Mouse (Mus musculus) E14TG2a.4 (cell line): ENCODE data around the gene Klc4.

Experiments used
- H3K27me3 ChIP-seq: 2 replicates; pipeline ENCODE4 v1.6.1; 2014; ENCODE audit warnings: low read length, control low read depth; ENCODE audit not compliant: insufficient read depth
- H3K36me3 ChIP-seq: 2 replicates; pipeline ENCODE4 v1.6.1; 2014; ENCODE audit warnings: low read length, control low read depth; ENCODE audit not compliant: insufficient read depth
- H3K4me1 ChIP-seq: replicated peaks from 2 replicates; pipeline ENCODE4 v1.6.1; 2014; ENCODE audit warnings: low read depth, low read length, control low read depth
- H3K4me3 ChIP-seq: replicated peaks from 2 replicates; pipeline ENCODE4 v1.5.1; 2014; ENCODE audit warnings: mild to moderate bottlenecking, low read length
- H3K9me3 ChIP-seq: 2 replicates; pipeline ENCODE4 v1.6.1; 2014; ENCODE audit warnings: low read length, control low read depth
- CTCF ChIP-seq: conservative IDR thresholded peaks from 2 replicates; pipeline ENCODE4 v1.5.1; 2014; ENCODE audit warnings: low read length
- NANOG ChIP-seq: IDR thresholded peaks from 2 replicates; pipeline ENCODE4 v1.6.1; 2014; ENCODE audit warnings: borderline replicate concordance, low read length, mixed read lengths
- POU5F1 ChIP-seq: IDR thresholded peaks from 2 replicates; pipeline ENCODE4 v1.6.1; 2014; ENCODE audit warnings: low read length, borderline replicate concordance

Klc4 gene

DNA sequence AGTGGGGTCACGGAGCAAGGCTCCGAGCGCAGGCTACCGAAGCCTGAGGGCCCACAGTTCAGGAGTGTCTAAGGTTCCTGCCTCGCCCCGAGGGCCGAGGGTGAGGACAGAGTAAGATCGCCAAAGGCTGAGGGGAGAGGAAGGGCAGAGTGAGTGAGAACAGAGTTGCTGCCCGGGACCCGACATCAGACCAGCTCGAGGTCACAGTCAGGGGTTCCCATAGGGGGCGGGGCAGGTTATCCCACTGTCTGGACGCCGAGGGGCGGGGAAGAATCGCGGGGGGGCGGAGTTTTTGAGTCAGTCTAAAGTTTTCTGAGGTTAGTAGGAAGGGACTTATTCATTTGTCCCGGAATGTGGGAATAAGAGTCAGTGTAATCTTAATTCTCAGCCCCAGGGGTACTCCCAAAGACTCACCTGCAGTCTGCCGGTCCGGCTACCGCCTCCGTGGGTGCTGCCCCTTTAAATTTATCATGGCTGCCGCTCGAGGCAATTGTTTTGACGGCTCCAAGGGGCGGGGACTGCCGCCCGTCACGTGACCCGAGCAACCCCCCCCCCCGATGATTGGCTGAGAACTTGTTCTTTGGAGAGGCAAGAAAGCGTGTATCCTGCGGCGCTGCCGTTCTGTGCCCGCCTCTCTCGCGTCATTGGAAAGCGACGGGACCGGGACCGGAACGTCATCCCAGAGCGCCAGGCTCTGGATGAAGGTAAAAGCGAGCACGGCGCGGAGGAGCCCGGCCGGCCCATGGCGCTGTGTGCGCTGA, at the start of gene Klc4, which contains the start of gene Mrpl2:
TSS of gene Klc4 (minus strand) at position 462 of the 761 bp plus-strand sequence.
TSS of gene Mrpl2 (plus strand) at position 669 of the 761 bp plus-strand sequence.
- peaks cover 37% of the 10 kb centered on the region for H3K36me3 ChIP-seq
- H3K4me1 ChIP-seq = peaks cover 58% of the 10 kb centered on the region
- no peaks in the 10 kb centered on the region for H3K27me3 ChIP-seq
- TF ChIP-seq CTCF (no peak), NANOG (no peak), POU5F1 (no peak)
- peak within 1 kb of the TSS; percentile 98 for H3K4me3 ChIP-seq
- H3K9me3 ChIP-seq = no peaks in the 10 kb centered on the region

DNA sequence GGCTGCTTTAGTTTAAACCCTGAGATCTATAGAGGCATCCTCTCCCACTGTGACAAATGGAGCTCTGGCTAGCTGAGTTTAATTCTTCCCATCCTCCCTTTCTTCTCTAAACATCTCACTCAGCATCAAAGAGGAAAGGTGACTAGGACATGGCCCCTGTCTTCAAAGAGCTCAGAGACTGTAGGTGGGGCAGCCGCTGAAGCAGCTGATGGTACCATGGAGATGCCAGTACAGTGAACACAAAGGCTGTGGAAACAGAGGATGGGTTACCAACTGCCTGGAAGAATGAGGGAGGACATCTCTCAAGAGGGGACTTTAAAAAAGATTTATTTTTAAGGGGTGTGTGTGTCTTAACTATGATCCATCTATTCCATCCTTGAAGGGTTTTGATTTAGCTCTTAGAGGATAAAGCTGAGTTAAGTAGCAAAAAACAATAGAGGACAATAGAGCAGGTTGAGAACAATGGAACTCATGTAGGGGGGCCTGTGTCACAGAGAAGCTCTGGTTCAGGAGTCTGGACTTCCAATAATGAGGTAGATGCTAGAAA, 48.8 kb upstream of the Klc4 start:
- Histone ChIP-seq H3K27me3 (no peaks in the 10 kb centered on the region), H3K36me3 (peaks cover 64% of the 10 kb centered on the region), H3K9me3 (no peaks in the 10 kb centered on the region), H3K4me3 (no peak overlapping the region), H3K4me1 (peaks cover 73% of the 10 kb centered on the region)
- TF ChIP-seq POU5F1 (no peak), CTCF (no peak), NANOG (peak; percentile 78; the same call in 1 of the 2 replicates)

DNA sequence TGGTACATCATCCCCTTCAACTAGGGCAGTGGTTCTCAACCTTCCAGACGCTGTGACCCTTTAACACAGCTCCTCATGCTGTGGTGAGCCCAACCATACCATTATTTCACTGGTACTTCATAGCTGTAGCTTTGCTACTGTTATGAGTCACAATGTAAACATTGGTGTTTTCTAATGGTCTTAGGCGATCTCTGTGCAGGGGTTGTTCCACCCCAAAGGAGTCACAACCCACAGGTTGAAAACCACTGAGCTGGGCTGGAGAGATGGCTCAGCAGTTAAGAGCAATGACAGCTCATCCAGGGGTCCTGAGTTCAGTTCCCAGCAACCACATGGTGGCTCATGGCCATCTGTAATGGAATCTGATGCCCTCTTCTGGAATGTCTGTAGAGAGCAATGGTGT, 45.6 kb upstream of the Klc4 start:
- no peak for TF ChIP-seq NANOG

DNA sequence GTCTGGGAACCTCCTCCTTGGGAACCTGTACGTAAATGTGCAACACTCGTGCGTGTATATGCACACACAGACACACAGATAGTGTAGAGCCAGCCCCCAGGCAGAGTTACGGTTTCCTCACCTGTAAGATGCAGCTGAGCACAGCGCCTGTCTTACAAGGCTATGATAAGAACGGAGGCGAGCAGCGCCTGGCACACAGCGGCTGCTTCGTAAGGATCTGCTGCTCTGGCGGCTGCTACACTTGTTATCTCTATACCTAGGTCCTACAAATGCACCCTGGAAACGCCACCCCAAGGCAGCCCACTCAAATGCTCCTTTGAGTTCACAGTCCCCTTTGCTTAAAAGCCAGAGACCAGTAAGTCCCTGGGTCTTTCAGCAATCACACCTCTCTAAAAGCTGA, 44.8 kb upstream of the Klc4 start:
- Histone ChIP-seq H3K9me3 (no peaks in the 10 kb centered on the region), H3K27me3 (no peaks in the 10 kb centered on the region), H3K4me3 (no peak overlapping the region), H3K36me3 (peaks cover 72% of the 10 kb centered on the region), H3K4me1 (peaks cover 64% of the 10 kb centered on the region)
- TF ChIP-seq NANOG (no peak), CTCF (no peak), POU5F1 (no peak)

More for the DNA sequence above, 45.6 kb upstream of the Klc4 start:
- Histone ChIP-seq H3K4me1 (peaks cover 67% of the 10 kb centered on the region), H3K27me3 (no peaks in the 10 kb centered on the region), H3K36me3 (peaks cover 72% of the 10 kb centered on the region), H3K4me3 (no peak overlapping the region), H3K9me3 (no peaks in the 10 kb centered on the region)

DNA sequence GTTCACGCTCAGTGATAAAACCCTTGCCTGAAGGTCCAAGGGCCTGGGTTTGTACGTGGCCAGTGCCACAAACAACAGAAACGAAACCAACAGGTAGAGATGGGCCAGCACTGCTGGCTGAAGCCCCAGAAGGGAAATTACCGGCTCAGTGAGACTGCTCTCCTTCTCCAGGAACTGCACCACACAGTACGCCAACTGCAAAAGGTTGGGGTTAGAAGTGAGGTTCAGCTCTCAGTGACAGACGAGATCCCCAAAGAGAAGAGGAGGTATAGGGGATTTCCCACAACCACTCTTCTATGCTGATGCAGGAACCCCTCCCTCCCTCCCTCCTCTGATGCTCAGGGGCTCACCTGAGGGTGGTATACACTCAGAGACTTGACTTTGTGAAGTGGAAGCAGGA, 40.1 kb upstream of the Klc4 start:
- no peak overlapping the region for H3K4me3 ChIP-seq
- H3K4me1 ChIP-seq = peaks cover 74% of the 10 kb centered on the region
- H3K36me3 ChIP-seq = peaks cover 85% of the 10 kb centered on the region
- TF ChIP-seq POU5F1 (no peak), NANOG (no peak), CTCF (no peak)
- no peaks in the 10 kb centered on the region for H3K27me3 ChIP-seq
- H3K9me3 ChIP-seq = no peaks in the 10 kb centered on the region

DNA sequence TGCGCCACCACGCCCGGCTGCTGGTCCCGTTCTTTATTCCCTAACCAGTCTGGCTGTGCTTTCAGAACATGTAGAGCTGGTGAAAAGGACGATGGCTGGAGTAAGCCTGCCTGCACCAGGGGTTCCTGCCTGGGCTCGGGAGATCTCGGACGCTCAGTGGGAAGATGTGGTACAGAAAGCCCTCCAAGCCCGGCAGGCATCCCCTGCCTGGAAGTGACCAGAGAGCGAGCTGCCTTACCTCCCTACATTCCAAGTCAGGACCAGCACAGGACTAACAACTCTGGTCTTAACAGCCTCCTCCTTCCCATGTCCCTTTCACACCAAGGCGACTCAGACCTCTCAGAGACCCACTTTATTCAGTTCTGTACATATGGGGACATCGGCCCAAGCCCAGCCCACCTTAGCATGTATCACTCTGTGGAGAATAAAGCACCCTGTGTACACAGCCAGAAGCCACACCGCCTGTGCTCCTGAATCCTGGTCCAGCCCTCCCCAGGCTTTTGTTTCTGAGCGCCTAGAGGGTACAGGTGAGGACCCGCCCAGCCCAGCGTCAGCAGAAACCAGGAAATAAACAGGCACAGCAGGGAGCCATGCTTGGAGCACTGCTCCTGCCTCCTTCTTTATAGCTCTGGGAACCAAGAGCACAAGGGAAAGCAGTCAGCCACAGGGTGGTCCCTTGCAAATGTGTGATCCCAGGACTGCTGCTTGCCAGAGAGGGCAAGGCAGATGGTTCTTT, 37.0 kb upstream of the Klc4 start:
- Histone ChIP-seq H3K4me3 (peak overlapping the region; percentile 93), H3K4me1 (peaks cover 85% of the 10 kb centered on the region), H3K9me3 (no peaks in the 10 kb centered on the region), H3K36me3 (peaks cover 68% of the 10 kb centered on the region), H3K27me3 (no peaks in the 10 kb centered on the region)
- TF ChIP-seq POU5F1 (no peak), CTCF (no peak), NANOG (no peak)

DNA sequence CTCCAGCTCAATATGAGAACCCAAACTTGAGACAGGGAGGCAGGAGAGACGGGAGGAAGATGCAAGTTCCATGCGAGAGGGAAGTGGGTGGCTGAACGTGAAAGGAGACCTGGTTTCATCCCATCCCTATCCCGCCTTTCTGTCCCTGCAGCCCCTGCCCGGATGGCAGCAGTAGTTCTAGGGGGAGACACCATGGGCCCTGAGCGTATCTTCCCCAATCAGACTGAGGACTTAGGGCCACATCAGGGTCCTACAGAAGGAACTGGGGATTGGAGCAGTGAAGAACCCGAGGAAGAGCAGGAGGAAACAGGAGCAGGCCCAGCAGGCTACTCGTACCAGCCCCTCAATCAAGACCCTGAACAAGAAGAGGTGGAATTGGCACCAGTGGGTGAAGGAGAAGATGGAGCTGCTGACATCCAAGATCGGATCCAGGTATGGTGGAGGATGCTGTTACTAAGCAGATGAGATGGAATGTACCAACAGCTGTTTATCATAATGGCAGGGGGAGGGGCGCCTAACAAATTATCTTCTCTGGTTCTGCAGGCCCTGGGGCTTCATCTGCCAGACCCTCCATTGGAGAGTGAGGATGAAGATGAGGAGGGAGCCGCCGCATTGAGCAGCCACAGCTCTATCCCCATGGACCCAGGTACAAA, 35.8 kb upstream of the Klc4 start:
- Histone ChIP-seq H3K4me1 (peaks cover 85% of the 10 kb centered on the region), H3K36me3 (peaks cover 68% of the 10 kb centered on the region), H3K4me3 (peak overlapping the region; percentile 93), H3K9me3 (no peaks in the 10 kb centered on the region), H3K27me3 (no peaks in the 10 kb centered on the region)
- no peak for TF ChIP-seq POU5F1
- no peak for TF ChIP-seq NANOG
- TF ChIP-seq CTCF = no peak

DNA sequence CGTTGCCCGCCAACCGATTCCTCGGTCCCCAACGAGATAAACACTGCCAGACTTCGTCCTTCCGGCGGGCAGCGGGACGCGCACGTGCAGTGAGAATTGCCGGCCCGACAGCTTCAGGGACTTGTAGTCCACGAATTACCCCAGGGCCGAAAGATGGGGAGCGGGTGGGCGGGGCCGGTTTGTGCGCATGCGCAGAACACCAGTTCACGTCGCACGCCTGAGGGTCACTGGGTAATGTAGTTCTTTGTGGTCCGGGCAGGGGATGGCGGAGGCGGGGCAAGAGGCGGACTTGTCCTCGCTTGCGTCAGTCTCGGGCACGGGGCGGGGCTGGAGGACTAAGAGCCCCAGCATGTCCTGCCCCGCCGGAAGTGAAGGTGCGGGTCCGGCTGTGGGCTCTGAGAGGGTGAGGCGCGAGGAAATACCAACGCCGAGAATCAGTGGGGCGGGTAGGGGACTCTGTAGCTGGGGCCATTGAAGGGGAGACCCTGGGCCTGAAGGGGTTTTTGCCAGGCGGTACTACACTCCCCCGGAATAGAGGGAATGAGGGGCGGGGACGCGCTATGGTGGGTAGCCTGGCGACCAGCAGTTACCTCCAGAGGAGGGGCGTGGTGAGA, 35.0 kb upstream of the Klc4 start, which contains the start of gene Klhdc3:
TSS of gene Klhdc3 (minus strand) at position 155 of the 614 bp plus-strand sequence.
- Histone ChIP-seq H3K4me3 (peak within 1 kb of the TSS; percentile 93), H3K36me3 (peaks cover 68% of the 10 kb centered on the region), H3K9me3 (no peaks in the 10 kb centered on the region), H3K4me1 (peaks cover 87% of the 10 kb centered on the region), H3K27me3 (no peaks in the 10 kb centered on the region)
- TF ChIP-seq POU5F1 = no peak
- no peak for TF ChIP-seq NANOG
- no peak for TF ChIP-seq CTCF
